Mouse (Mus musculus) liver, adult 2 months (tissue): ENCODE results near the gene Adgrf3.

Experiments
- CTCF ChIP-seq: fragments of 200-500 bp; IDR thresholded peaks from 2 replicates; pipeline ENCODE4 v1.5.1; 2011; ENCODE audit warnings: low read depth, low read length, control low read depth
- POLR2A ChIP-seq: fragments of 200-500 bp; IDR thresholded peaks from 2 replicates; pipeline ENCODE4 v1.6.1; 2011; ENCODE audit warnings: low read length, control low read depth; ENCODE audit not compliant: insufficient read depth; ENCODE audit errors: extremely low read depth

DNA sequence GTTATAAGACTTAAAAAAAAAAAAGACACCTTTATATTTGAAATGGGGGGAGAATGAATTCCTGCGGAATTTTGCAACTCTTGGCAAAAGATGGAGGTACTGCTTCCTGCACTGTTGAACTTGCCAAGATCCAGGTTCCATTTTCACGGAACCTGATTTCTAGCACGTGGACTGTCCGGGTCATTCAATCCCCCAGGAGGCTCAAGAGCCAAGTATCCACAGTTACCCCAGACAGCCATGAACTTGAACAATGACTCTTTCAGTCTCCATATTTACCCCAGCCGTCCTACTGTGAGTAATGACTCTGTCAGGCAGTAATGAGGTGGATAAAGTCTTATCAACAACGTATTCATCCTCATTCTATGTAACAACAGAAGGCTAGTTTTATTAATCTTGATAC, 59.0 kb downstream of the Adgrf3 start:
- TF ChIP-seq CTCF (no peak), POLR2A (no peak)
